20 mouse cellular contexts compared by ENCODE assay signal in the genomic region with DNA sequence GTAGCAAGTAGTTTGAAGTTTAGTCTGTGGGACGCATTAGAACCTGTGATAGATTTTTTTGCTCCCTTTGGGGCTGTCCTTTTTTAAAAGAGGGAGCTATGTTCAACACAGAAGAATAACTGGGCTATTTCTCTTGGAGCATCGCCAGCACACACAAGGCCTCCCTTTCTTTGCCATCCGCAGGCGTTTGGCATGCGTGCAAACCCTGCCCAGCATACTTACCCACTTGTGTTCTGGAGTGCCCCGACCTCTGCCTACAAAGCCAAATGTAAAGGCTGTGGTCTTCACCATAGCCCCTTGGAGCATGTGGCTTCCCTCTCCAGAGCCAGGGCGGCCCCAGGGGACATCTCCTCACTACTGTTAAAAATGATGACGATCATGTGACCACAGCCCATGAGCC. TPM values are rescaled to one million over a fixed set of nuclear protein-coding genes. Genes with fewer than 3 reads are reported as not detected.
DNase-seq lines count a peak whose midpoint lies in the region; TF ChIP-seq lines count a peak whose summit lies in the region.
"Had no signal": no experiment of that assay in that cellular context is flagged by ENCODE, and none has a peak within 500 bp of the region (broad histone marks: within the 10 kb centered on the region; RNA-seq: fewer than 3 reads in every experiment).

No protein-coding gene starts in this region.

- no peak for TF ChIP-seq EP300 in heart, adult 2 months (IDR thresholded peaks at IDR 0.05; ENCODE audit: insufficient read depth, low read depth, low read length)

- H3K9ac ChIP-seq in heart, adult 2 months (ENCODE audit: low read depth, low read length): no peak overlapping the region
- H3K9ac ChIP-seq: hindbrain, embryonic 13.5 days; midbrain, embryonic 15.5 days had no signal

- no peaks in the 10 kb centered on the region for H3K27me3 ChIP-seq in limb, embryonic 10.5 days (ENCODE audit: low read depth, poor library complexity, severe bottlenecking)
- H3K27me3 ChIP-seq in heart, adult 2 months (ENCODE audit: control insufficient read depth, insufficient read depth, low read length): no peaks in the 10 kb centered on the region
- H3K27me3 ChIP-seq: hindbrain, embryonic 13.5 days; midbrain, embryonic 15.5 days had no signal

- no peak for TF ChIP-seq CTCF in brain, embryonic 14.5 days (IDR thresholded peaks at IDR 0.05; ENCODE audit: borderline replicate concordance, extremely low read depth, insufficient read depth, insufficient read length)
- TF ChIP-seq CTCF in heart, adult 2 months (IDR thresholded peaks at IDR 0.05): no peak

- WGBS in limb, embryonic 10.5 days: 93% methylated on average over 8 of the region's 8 CpGs
- 61% methylated on average over 8 of the region's 8 CpGs for WGBS in heart, adult 2 months

- intact Hi-C loops in left cerebral cortex, postnatal 4 days (cut with DNase I): no loop called here
- intact Hi-C loops in heart, adult 2 months (cut with DNase I): no loop called here

- no peaks in the 10 kb centered on the region for H3K79me2 ChIP-seq in heart, adult 2 months (replicated peaks; ENCODE audit: control insufficient read depth, insufficient read depth, low read length)

- TF ChIP-seq POLR2A in brain, embryonic 14.5 days (IDR thresholded peaks at IDR 0.05; ENCODE audit: borderline replicate concordance, extremely low read depth, insufficient read depth, insufficient read length, poor library complexity, severe bottlenecking): no peak
- no peak for TF ChIP-seq POLR2A in heart, adult 2 months (IDR thresholded peaks at IDR 0.05; ENCODE audit: insufficient read depth, low read depth, low read length)

- peaks cover 63% of the 10 kb centered on the region for H3K4me1 ChIP-seq in limb, embryonic 10.5 days
- no peaks in the 10 kb centered on the region; the same call in 1 of the 2 replicates for H3K4me1 ChIP-seq in heart, adult 2 months (ENCODE audit: control insufficient read depth, insufficient read depth, low read length)

- H3K36me3 ChIP-seq in limb, embryonic 10.5 days: peaks cover 29% of the 10 kb centered on the region
- H3K36me3 ChIP-seq in heart, adult 2 months (ENCODE audit: control insufficient read depth, insufficient read depth, low read length): no peaks in the 10 kb centered on the region
- H3K36me3 ChIP-seq: hindbrain, embryonic 13.5 days; midbrain, embryonic 15.5 days had no signal

- peak; percentile 11 to 35 for DNase-seq in cerebellum, postnatal 14 days
- no peak for DNase-seq in cerebellum, adult 18-20 months
- DNase-seq in left cerebral cortex, postnatal 4 days: peak; percentile 40
- no peak for DNase-seq in left cerebral cortex, adult 11 months (ENCODE audit: low spot score)
- DNase-seq in brain, embryonic 14.5 days (ENCODE audit: low read depth): peak; percentile 67
- DNase-seq in limb, embryonic 10.5 days (ENCODE audit: low spot score): no peak
- DNase-seq in heart, adult 2 months: no peak
- DNase-seq: B cell, adult 2 months; cerebellum, postnatal 36 days; kidney, adult 11 months; right cerebral cortex, postnatal 14 days; thymus, postnatal 25 days had no signal

- no peak overlapping the region for H3K4me3 ChIP-seq in limb, embryonic 10.5 days
- no peak overlapping the region for H3K4me3 ChIP-seq in heart, adult 2 months
- H3K4me3 ChIP-seq: hindbrain, embryonic 13.5 days; layer of hippocampus, adult 2 months; midbrain, embryonic 15.5 days had no signal

- peak overlapping the region; percentile 92; the same call in 1 of the 2 replicates for H3K27ac ChIP-seq in limb, embryonic 10.5 days
- H3K27ac ChIP-seq in heart, adult 2 months: no peak overlapping the region
- H3K27ac ChIP-seq: hindbrain, embryonic 13.5 days; layer of hippocampus, adult 2 months; midbrain, embryonic 15.5 days had no signal

- no peaks in the 10 kb centered on the region for H3K9me3 ChIP-seq in limb, embryonic 10.5 days (replicated peaks)
- H3K9me3 ChIP-seq: hindbrain, embryonic 13.5 days; midbrain, embryonic 15.5 days had no signal

RNA-seq across cellular contexts. Expression of gene Kank4, which starts 16.5 kb away (rescaled TPM):
- 1 to 10 TPM; 2.0 to 2.3 TPM for total RNA-seq in left cerebral cortex, postnatal 4 days (2021)
- polyA plus RNA-seq in brain, embryonic 14.5 days (2012; rRNA removed): 1.8 and 3.2 TPM in 2 replicates
- 1.7 and 2.5 TPM in 2 replicates for polyA plus RNA-seq in limb, embryonic 10.5 days (2016; fragmentation: Nextera tagmentation; extraction: Ambion mirVana)
- under 1 TPM; 0.50 to 0.84 TPM for total RNA-seq in heart, adult 2 months (2021)
- 0.51 and 1.2 TPM in 2 replicates for polyA plus RNA-seq in heart, adult 2 months (2012; rRNA removed)

RNA-seq across cellular contexts. Expression of gene I0C0044D17Rik, which starts 22.8 kb away (rescaled TPM):
- total RNA-seq in left cerebral cortex, postnatal 4 days (2021): not detected
- not detected in 2 replicates for polyA plus RNA-seq in brain, embryonic 14.5 days (2012; rRNA removed)
- not detected in 2 replicates for polyA plus RNA-seq in limb, embryonic 10.5 days (2016; fragmentation: Nextera tagmentation; extraction: Ambion mirVana)
- not detected for total RNA-seq in heart, adult 2 months (2021)
- polyA plus RNA-seq in heart, adult 2 months (2012; rRNA removed): not detected in 2 replicates
- total RNA-seq: gastrocnemius, adult 8-10 months; heart, adult 8-10 months; layer of hippocampus, adult 2 months had no signal
- polyA plus RNA-seq: forebrain, embryonic 16.5 days; heart, postnatal 0 days; hindbrain, embryonic 13.5 days; liver, embryonic 11.5 days; midbrain, embryonic 15.5 days had no signal

Comparison
In these comparisons a context has a peak if more than half of its experiments do, and no peak if none do; other contexts are left out.
1. DNase-seq: peak in cerebellum, postnatal 14 days (2 of 2), left cerebral cortex, postnatal 4 days (single experiment) and brain, embryonic 14.5 days (single experiment); none in cerebellum, adult 18-20 months (0 of 2), left cerebral cortex, adult 11 months (single experiment), limb, embryonic 10.5 days (single experiment) and heart, adult 2 months (0 of 2).